Mouse (Mus musculus) lung, embryonic 16.5 days (tissue): ENCODE data around the gene Zbtb38. TPM values are rescaled to one million over a fixed set of nuclear protein-coding genes. Genes with fewer than 3 reads are reported as not detected.

ENCODE experiments used
- ATAC-seq: fragments of 200-750 bp; cut with Nextera tagmentation; 2 replicates; pipeline ENCODE4 v1.8.0; 2017; ENCODE audit warnings: low read depth, mild to moderate bottlenecking, moderate library complexity
- H3K27ac ChIP-seq: fragments of 300-500 bp; sonication (generic); 2 replicates; pipeline ENCODE4 v1.5.1; 2014; ENCODE audit warnings: mild to moderate bottlenecking, control low read depth, low read length
- H3K27me3 ChIP-seq: fragments of 300-500 bp; sonication (generic); 2 replicates; pipeline ENCODE4 v1.6.1; 2014; ENCODE audit warnings: low read depth, low read length, mixed read lengths; ENCODE audit not compliant: control insufficient read depth, insufficient read depth
- H3K36me3 ChIP-seq: fragments of 300-500 bp; sonication (generic); 2 replicates; pipeline ENCODE4 v1.6.1; 2014; ENCODE audit warnings: low read length; ENCODE audit not compliant: control insufficient read depth, insufficient read depth
- H3K4me1 ChIP-seq: fragments of 300-500 bp; sonication (generic); replicated peaks from 2 replicates; pipeline ENCODE4 v1.6.1; 2014; ENCODE audit warnings: low read length, mixed read lengths; ENCODE audit not compliant: control insufficient read depth, insufficient read depth
- H3K4me2 ChIP-seq: fragments of 300-500 bp; sonication (generic); 2 replicates; pipeline ENCODE4 v1.6.1; 2014; ENCODE audit warnings: low read depth, low read length, control low read depth
- H3K4me3 ChIP-seq: fragments of 300-500 bp; sonication (generic); 2 replicates; pipeline ENCODE4 v1.5.1; 2014; ENCODE audit warnings: mild to moderate bottlenecking, low read length, control low read depth
- H3K9ac ChIP-seq: fragments of 300-500 bp; sonication (generic); 2 replicates; pipeline ENCODE4 v1.6.1; 2014; ENCODE audit warnings: low read length, control low read depth
- H3K9me3 ChIP-seq: fragments of 300-500 bp; sonication (generic); 2 replicates; pipeline ENCODE4 v1.6.1; 2016; ENCODE audit warnings: low read length; ENCODE audit not compliant: control insufficient read depth
- WGBS: fragments of 180-500 bp; shearing (Covaris S2); extraction: QIAGEN DNeasy Blood & Tissue Kit; methylation state at CpG from one replicate; pipeline ENCODE4 v1.1.7; 2014; 5-methylcytosine and 5-hydroxymethylcytosine counted together
- polyA plus RNA-seq: library from polyadenylated mRNA; unstranded; fragments of >200 nt; fragmentation: Nextera tagmentation; extraction: Ambion mirVana; gene quantifications from 2 replicates; pipeline ENCODE4 v1.2.1, GENCODE M21; 2015

Zbtb38 gene
- polyA plus RNA-seq, 1 experiment from 2014 or later: 29.2 TPM

DNA sequence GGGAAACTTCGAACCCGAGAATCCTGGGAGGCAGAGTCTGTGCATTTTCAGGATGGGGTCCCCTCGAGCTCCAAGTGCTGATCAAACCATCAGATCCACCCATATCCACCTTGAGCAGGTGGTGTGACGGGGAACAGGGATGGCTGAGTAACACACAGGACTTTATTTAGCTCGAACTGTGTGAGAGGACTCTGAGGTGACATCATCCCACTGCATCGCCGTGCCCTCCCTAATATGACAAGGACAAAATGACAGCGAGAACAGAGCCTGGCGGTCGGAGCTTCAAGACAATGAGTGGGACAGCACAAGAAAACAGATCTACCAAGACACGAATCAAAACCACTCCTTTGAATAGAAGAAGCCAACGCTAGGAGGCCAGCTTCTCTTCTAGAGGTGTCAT is 40.6 kb downstream of the Zbtb38 start:
- H3K27ac ChIP-seq: no peak overlapping the region

GRCm38 (mm10) chr9:96710241-96710946 is 42.2 kb downstream of the Zbtb38 start:
- Histone ChIP-seq H3K27ac (no peak overlapping the region), H3K4me3 (no peak overlapping the region), H3K4me2 (no peak overlapping the region), H3K4me1 (peaks cover 32% of the 10 kb centered on the region), H3K9ac (no peak overlapping the region), H3K9me3 (no peaks in the 10 kb centered on the region), H3K36me3 (0 out of 2 replicates have a peak, but pooled peaks cover 3% of the 10 kb centered on the region), H3K27me3 (no peaks in the 10 kb centered on the region)
- 61% methylated on average over 15 of the region's 15 CpGs for WGBS
- no peak; the same call in 1 of the 2 replicates for ATAC-seq

More for the DNA sequence above, 40.6 kb downstream of the Zbtb38 start:
- Histone ChIP-seq H3K4me3 (no peak overlapping the region), H3K9ac (no peak overlapping the region), H3K27me3 (no peaks in the 10 kb centered on the region), H3K4me2 (no peak overlapping the region), H3K9me3 (no peaks in the 10 kb centered on the region), H3K4me1 (peaks cover 24% of the 10 kb centered on the region), H3K36me3 (0 out of 2 replicates have a peak, but pooled peaks cover 3% of the 10 kb centered on the region)
- WGBS: 91% methylated on average over 12 of the region's 12 CpGs
- no peak for ATAC-seq

GRCm38 (mm10) chr9:96708905-96709304 is 43.7 kb downstream of the Zbtb38 start:
- whole genome bisulfite sequencing: 94% methylated on average over 9 of the region's 9 CpGs
- Histone ChIP-seq H3K4me2 (no peak overlapping the region), H3K4me3 (no peak overlapping the region), H3K9ac (no peak overlapping the region), H3K27me3 (no peaks in the 10 kb centered on the region), H3K27ac (no peak overlapping the region), H3K9me3 (no peaks in the 10 kb centered on the region), H3K4me1 (peaks cover 32% of the 10 kb centered on the region), H3K36me3 (0 out of 2 replicates have a peak, but pooled peaks cover 3% of the 10 kb centered on the region)
- ATAC-seq: no peak

DNA sequence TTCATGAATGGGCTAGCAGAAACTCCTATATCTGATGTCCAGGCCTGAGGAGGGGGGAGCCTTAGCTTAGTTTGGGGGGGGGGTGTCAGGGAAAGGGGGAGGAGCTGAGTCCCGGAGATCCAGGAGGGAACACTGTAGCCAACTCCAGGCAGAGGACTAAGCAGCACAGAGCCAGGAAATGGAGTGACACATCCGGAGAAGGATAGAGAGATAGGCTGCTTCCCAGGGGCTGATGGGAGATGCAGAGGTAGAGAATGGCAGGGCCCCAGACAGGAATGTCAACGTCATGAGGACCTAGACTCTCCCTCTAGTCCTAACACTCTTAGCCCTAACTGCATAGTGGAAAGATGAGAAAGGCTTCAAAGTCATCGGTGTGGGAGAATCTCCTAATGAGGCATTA is 44.7 kb downstream of the Zbtb38 start:
- Histone ChIP-seq H3K4me2 (no peak overlapping the region), H3K9me3 (no peaks in the 10 kb centered on the region), H3K9ac (no peak overlapping the region), H3K27ac (no peak overlapping the region), H3K27me3 (no peaks in the 10 kb centered on the region), H3K4me3 (no peak overlapping the region), H3K36me3 (0 out of 2 replicates have a peak, but pooled peaks cover 3% of the 10 kb centered on the region), H3K4me1 (peaks cover 32% of the 10 kb centered on the region)
- peak; percentile 27; the same call in 1 of the 2 replicates for ATAC-seq
- 47% methylated on average over 4 of the region's 4 CpGs for WGBS

DNA sequence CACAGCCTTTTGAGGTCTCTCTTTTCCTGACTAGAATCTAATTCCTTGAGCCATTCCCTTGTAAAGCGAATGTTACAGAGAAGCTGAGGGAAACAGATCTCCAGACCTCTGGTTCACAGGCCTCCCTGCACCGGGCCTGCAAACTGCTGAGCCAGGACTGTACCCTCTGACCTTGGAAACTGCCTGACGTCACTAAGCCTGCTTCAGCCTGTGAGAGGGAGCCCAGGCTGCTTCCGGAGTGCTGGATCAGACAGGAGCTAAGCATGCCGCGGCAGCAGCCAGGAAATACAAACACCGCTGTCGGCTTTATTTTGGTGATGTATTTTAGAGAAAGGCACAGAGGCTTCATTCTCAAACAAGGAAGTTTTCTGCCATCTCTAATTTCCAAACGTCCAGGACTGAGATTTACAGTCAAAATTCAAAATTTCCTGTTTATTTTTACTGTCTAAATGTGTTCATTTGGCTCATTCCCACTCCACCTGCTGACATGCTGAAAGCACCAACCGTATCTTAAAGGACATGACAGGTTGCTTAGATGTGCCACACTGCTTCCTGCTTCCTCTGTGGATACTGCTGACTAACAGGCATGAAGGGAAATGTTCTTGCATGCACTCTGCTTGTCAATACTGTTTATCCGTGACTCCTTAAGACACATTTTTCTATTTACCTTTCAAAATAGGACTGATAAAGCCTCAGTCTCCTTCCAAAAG is 46.9 kb downstream of the Zbtb38 start:
- H3K9ac ChIP-seq: peak overlapping the region; percentile 47

DNA sequence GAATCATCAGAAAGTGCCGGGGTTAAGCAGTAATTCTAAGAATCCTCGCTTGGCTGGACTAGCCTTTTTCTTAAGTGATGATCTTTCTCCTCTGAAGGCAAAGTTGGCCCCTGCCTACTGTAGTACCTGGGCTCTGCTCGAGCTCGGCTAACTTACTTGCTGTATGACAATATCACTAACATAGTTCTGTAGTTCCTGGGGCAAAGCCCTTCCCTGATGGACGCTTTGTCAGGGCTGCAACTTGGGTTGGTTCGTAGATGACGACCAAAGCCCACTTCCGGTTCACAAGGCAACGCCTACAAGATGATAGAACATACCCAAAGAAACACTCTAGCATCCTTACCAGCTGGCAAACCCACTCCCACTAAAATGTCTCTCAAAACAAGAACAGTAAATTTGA is 47.7 kb downstream of the Zbtb38 start:
- no peak overlapping the region for H3K4me3 ChIP-seq
- no peak for ATAC-seq
- H3K36me3 ChIP-seq: no peaks in the 10 kb centered on the region; the same call in none of the 2 replicates
- H3K9ac ChIP-seq: no peak overlapping the region
- H3K9me3 ChIP-seq: no peaks in the 10 kb centered on the region
- H3K27me3 ChIP-seq: no peaks in the 10 kb centered on the region
- peaks cover 24% of the 10 kb centered on the region for H3K4me1 ChIP-seq
- no peak overlapping the region for H3K4me2 ChIP-seq
- WGBS: 81% methylated on average over 9 of the region's 9 CpGs
- no peak overlapping the region; the same call in 1 of the 2 replicates for H3K27ac ChIP-seq

More for the DNA sequence above, 46.9 kb downstream of the Zbtb38 start:
- peak overlapping the region; percentile 82 for H3K27ac ChIP-seq
- 0 out of 2 replicates have a peak overlapping the region, but pooled peaks have one; percentile 14 for H3K4me2 ChIP-seq
- H3K4me1 ChIP-seq: peaks cover 32% of the 10 kb centered on the region
- H3K36me3 ChIP-seq: no peaks in the 10 kb centered on the region; the same call in 1 of the 2 replicates
- ATAC-seq: peak; percentile 89
- H3K27me3 ChIP-seq: no peaks in the 10 kb centered on the region
- no peak overlapping the region for H3K4me3 ChIP-seq
- no peaks in the 10 kb centered on the region for H3K9me3 ChIP-seq
- 23% methylated on average over 11 of the region's 11 CpGs for WGBS

DNA sequence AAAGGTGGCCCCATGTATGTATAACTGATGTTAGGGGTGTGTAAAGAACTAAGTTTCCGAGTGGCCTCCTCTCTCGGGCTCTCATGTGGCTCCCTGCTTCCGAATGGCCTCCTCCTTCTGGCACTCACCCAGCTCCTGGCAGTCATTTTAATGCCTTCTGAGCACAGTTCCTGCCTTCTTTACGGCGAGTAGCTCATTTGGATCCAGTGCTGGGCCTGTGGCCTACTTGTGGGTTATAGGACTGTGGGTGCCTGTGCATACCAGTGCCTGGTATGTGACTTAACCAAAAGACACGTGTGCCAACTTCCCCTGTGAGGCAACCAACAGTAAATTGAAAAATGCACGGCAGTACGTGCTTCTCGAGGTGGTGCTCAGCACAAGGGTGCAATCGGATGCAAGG is 50.7 kb downstream of the Zbtb38 start:
- peaks cover 7% of the 10 kb centered on the region for H3K36me3 ChIP-seq
- ATAC-seq: no peak

GRCm38 (mm10) chr9:96699276-96700035 is 53.2 kb downstream of the Zbtb38 start:
- no peaks in the 10 kb centered on the region for H3K27me3 ChIP-seq
- H3K27ac ChIP-seq: no peak overlapping the region
- H3K4me1 ChIP-seq: 0 out of 2 replicates have a peak, but pooled peaks cover 5% of the 10 kb centered on the region
- H3K9me3 ChIP-seq: peaks cover 5% of the 10 kb centered on the region; the same call in 1 of the 2 replicates
- peaks cover 7% of the 10 kb centered on the region for H3K36me3 ChIP-seq
- no peak overlapping the region for H3K4me3 ChIP-seq
- 96% methylated on average over 6 of the region's 6 CpGs for WGBS
- H3K9ac ChIP-seq: no peak overlapping the region
- no peak for ATAC-seq
- no peak overlapping the region for H3K4me2 ChIP-seq

More for the DNA sequence above, 50.7 kb downstream of the Zbtb38 start:
- no peak overlapping the region for H3K4me3 ChIP-seq
- peaks cover 14% of the 10 kb centered on the region for H3K4me1 ChIP-seq
- H3K27me3 ChIP-seq: no peaks in the 10 kb centered on the region
- 85% methylated on average over 10 of the region's 10 CpGs for WGBS
- H3K4me2 ChIP-seq: no peak overlapping the region
- H3K27ac ChIP-seq: no peak overlapping the region
- H3K9me3 ChIP-seq: peaks cover 5% of the 10 kb centered on the region; the same call in 1 of the 2 replicates
- H3K9ac ChIP-seq: no peak overlapping the region
